Mouse (Mus musculus) frontal cortex, postnatal 36 days (tissue): ENCODE measurements around the gene Olfr1084.
"Not testable (repeated sequence)": the region's sequence is repeated elsewhere in the genome, so short reads cannot be mapped to it uniquely, and the experiment has no call there.

Source experiments
- DNase-seq, 2 experiments: peaks; one replicate each; pipeline ENCODE4 v3.0.0; 2022; ENCODE audit warnings: low spot score in 2 of 2

Olfr1084 gene

DNA sequence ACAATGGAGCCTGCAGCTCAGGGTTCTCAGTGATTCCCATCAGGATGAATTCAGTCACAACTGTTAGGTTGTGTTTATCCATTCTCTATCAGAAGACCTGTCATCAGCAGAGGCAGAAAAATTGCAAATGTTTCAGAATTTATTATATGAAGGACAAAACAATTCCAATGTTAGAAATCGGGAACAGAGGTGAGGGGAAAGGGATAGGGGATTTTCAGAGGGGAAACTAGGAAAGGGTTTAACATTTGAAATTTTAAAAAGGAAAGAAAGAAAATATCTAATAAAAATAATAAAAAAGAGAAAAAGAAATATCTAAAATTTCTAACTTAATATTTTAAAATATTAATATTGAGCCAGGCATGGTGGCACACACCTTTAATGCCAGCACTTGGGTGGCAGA is at the start of gene Olfr1084:
TSS of gene Olfr1084 (minus strand) at position 101 of the 400 bp plus-strand sequence.
- DNase-seq = not testable (repeated sequence)

DNA sequence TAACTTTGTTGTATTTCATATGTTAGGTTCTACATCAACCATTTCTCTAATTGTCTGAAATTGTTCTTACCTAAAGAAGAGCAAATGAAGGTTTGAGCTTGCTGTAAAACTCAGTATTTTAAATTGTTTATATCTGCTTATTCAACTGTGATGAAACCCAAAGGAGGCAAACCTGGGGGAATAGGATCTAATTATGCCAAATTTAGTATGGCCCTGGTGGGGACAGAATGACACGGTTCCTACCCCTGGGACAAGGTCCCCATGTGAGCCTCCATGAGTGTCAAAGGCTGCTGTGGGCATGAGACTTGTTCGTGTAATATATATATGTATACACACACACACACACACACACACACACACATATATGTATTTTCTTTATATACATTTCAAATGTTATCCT is 40.5 kb upstream of the Olfr1084 start, which contains the start of gene Olfr1086:
TSS of gene Olfr1086 (minus strand) at position 101 of the 400 bp plus-strand sequence.
- DNase-seq = no peak

DNA sequence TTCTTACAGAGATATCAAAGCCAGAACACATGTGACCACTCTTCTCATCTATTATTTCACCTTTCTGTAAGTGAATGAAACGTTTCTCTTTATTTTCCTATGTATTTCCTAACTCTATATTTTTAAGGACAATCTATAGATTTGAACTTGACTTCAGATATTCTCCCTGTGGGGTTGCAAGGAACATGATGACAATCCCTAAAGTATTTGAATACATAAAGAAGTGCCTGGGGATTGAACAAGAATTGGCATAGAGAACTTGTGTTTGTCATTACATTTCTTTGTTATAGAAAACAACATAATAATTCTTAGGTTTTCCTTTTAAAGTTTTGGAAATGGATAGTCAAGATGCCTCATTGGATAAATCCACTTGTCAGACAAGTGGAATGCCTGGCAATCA is 22.4 kb upstream of the Olfr1084 start, which contains the start of gene Olfr1085:
TSS of gene Olfr1085 (minus strand) at position 101 of the 400 bp plus-strand sequence.
- no peak for DNase-seq

DNA sequence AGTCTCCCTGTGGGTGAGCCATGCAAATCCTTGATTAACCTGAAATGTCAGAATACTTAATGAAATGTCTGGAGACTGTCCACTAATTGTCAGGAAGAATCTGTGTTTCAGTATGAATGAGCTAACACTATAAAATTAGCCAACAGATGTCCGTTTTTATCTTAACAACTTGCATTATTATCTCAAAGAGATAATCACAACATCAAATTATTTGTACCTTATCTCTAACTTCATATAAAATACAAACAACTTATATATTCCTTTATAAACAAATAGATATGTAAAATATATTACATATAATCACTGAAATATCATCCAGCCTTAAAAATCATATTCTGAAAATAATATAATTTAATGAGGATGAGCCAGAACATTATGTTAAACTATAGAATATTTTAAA is 40.7 kb downstream of the Olfr1084 start, which contains the start of gene Olfr1082:
TSS of gene Olfr1082 (minus strand) at position 101 of the 400 bp plus-strand sequence.
- not testable (repeated sequence) for DNase-seq
